Mouse (Mus musculus) colon, adult 2 months (tissue): ENCODE measurements around the gene Otulin. TPM values are rescaled to one million over a fixed set of nuclear protein-coding genes. Genes with fewer than 3 reads are reported as not detected.

ENCODE experiments used
- polyA plus RNA-seq: library from polyadenylated mRNA; depleted of rRNA; stranded (reverse); fragments of >200 nt; gene quantifications from 2 replicates; pipeline ENCODE4 v1.2.3, GENCODE M21; 2012; rRNA removed

Gene Otulin
- 41.9 and 45.9 TPM in 2 replicates for polyA plus RNA-seq

DNA sequence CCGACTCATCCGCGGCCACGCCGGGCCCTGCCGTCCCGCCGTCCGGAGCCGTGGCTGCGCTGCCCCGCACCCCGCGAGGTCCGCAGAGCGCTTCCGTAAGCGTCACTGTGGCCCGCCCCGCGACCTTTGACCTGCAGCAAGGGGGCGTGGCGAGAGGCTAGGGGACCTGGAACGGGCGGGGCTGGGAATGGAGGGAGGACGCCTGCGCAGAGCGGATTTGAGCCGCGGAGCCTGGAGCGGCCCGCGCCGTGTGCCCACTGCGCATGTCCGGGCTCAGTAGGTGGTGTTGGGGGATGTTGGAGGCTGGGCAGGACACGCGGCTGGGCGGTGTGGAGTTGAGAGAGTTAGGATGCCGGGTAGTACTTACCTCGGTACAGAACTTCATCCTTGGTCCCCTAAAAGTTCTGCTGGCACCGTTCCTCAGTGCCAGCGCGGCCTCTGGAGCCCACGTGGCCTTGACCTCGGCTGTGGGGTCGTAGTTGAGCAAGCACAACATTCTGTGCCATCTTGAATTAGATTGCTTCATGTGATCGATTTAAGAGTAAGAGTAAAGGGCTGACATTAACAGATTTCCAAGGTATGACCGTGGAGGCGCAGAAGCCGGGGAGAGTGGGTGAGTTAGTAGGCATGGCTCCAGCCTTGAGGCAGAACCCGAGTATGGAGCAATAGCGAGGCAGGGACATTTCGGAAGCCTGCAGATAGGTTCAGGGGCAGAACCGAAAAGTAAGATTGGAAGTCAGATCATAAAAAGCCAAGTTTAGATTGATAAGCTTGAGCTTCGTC is at the start of gene Otulin:
Gene Otulin, minus strand, starts transcription at position 93 of the 783 bp plus-strand sequence.

Other genes with a start within 250 kb of the Otulin start
- 52.3 and 62.6 TPM in 2 replicates for gene Ank, start 164.0 kb downstream of the Otulin start, polyA plus RNA-seq
- gene Otulinl, start 50.9 kb upstream of the Otulin start, polyA plus RNA-seq: 3.0 and 3.7 TPM in 2 replicates